Mouse (Mus musculus) erythroblast, embryonic 14.5 days (primary cell): ENCODE results near the gene Srrm1.

ENCODE experiments used
- GATA1 ChIP-seq: IDR thresholded peaks from 2 replicates; pipeline ENCODE4 v1.6.1; 2012; ENCODE audit warnings: low read length, inconsistent platforms, mixed read lengths
- TAL1 ChIP-seq: IDR thresholded peaks from 3 replicates; pipeline ENCODE4 v1.6.1; 2012; ENCODE audit warnings: low read length, inconsistent platforms, mixed read lengths

DNA sequence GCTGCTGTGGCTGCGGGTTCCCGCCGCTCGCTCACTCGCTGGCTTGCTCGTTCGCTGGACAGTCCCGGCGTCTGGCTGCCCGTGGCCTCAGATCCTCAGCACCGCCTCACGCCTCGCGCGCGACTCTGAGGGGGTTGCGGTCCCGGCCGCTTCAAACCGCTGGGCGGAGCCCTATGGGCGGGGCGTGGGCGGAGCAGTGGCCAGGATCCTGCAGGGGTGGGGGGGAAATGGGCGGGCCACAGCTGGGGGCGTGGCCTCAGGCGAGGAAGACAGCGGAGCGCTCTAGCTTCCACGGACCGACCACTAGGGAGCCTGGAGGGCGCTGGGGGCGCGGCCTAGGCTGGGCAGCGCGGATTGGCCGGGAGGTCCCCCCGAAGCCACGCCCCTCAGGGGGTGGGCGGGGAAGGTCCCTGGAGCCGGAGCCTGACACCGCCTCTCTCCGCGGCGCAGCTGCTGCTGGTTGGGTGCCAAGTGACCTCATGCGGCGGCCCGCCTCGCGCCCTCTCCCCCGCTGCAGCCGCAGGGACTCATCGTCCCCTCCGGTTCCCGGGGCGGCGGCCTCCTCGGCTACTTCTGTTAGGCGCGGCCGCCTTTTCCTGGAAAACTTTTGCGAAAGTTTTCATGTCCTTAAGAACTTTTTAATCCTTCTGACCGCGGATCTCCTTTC lies 80.3 kb downstream of the Srrm1 start, which contains the start of gene Clic4:
- no peak for TF ChIP-seq TAL1
- TF ChIP-seq GATA1: no peak
